Mouse (Mus musculus): Measurements from ENCODE around the gene Gpc6. TPM values are rescaled to one million over a fixed set of nuclear protein-coding genes. Genes with fewer than 3 reads are reported as not detected.
"Not testable (repeated sequence)": the region's sequence is repeated elsewhere in the genome, so short reads cannot be mapped to it uniquely, and the experiment has no call there.

Gene Gpc6
- total RNA-seq, 2 experiments from 2014 or later: 33.7 to 39.6 TPM

DNA sequence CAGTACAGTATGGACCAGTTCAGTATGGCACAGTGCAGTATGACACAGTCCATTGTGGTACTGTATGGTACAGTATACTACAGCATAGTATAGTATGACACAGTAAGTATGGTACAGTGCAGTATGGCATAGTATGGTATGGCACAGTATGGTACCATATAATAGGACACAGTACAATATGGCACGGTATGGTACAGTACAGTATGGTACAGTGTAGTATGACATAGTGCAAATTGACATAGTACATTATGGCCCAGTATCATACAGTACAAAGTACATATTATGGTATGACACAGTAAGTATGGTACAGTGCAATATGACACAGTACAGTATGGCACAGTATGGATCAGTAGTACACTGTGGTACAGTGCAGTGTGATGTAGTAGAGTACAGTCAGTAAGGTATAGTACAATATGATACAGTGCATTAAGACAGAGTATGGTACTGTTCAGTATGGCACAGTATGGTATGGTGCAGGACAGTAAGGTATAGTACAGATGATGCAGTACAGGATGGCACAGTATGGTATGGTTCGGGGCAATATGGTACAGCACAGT is 521.6 kb downstream of the Gpc6 start:
- not testable (repeated sequence) for DNase-seq (ENCODE audit: low spot score in 2 of 2)

DNA sequence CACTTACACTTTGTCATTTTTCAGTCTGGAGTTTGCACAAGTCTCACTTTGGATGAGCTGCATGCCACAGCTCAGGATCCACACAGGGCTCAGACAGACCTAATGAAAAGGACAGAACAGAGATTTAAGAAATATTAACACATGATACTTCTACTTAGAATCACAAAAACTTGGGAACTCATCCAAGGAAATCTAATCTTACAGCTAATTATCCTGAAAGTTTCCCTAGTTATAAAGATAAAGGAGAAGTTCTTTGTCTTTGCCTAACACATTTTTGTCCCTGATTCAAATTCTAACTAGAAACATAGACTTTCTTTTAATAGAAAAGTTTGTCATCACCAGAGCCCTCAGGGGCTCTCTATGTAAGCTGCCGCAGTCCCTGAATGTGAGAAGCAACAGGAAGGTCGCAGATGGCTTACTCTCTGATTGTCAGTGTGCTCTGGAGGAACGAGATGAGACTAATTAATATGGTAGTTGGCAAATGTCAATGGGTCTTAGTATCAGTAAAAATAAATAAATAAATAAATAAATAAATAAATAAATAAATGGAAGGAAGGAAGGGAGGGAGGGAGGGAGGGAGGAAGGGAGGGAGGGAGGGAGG is 526.4 kb downstream of the Gpc6 start:
- no peak for DNase-seq (ENCODE audit: low spot score in 2 of 2)

DNA sequence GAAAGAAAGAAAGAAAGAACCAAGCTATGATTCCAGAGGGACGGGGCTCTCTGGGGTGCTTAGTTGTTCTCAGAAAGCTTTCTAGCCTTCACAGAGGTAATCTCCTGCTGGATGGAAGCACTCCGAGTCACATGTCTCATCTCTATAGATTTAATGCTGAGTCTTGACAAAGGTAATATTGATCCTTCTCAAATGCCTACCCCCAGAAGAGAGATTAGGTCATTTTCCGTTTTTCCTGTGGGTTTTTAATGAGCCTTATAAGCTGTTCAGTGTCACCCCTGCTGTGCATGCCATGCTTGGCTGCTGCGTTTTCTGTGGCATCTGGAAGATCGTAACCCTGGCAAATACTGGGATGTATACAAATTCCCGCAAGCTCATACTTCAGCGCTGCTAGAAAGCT is 527.0 kb downstream of the Gpc6 start:
- DNase-seq (ENCODE audit: low spot score in 2 of 2): no peak

DNA sequence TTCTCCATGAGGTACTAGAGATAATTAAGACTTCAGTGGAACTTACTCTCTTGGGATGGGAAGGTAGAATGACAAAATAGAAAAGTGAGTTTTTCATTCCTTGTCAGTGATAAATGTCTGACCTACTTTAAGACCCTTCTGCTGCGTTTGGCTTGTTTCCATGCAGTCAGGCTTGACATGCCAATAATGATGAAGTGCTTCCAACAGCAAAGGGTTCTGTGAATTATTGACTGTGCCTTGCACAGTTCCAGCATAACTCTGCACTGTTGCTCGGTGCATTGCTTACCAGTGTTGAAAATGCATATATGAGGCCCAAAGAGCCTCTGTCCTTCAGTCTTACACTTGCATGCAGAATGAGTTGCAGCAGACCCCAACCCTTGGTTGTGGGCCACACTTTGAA is 548.3 kb downstream of the Gpc6 start:
- no peak for DNase-seq (ENCODE audit: low spot score in 2 of 2)

DNA sequence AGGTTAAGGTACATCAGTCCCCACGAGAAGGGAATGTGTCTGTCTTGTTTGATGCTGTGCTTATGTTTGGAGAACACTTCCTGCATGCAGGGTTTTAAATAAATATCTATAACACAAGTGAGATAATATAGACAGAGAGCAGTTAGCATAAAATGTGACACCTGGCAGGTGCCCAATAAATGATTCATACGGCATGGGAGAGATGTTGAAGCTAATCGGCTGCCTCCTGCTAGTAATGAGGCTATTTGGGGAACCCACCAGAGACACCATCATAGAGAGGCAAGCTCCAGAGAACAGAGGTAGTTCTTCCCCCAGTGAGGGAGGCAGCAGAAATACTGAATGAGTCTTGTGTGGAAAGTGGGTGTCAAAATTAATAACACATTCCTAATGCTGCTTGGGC is 553.8 kb downstream of the Gpc6 start:
- DNase-seq (ENCODE audit: low spot score in 2 of 2): no peak

DNA sequence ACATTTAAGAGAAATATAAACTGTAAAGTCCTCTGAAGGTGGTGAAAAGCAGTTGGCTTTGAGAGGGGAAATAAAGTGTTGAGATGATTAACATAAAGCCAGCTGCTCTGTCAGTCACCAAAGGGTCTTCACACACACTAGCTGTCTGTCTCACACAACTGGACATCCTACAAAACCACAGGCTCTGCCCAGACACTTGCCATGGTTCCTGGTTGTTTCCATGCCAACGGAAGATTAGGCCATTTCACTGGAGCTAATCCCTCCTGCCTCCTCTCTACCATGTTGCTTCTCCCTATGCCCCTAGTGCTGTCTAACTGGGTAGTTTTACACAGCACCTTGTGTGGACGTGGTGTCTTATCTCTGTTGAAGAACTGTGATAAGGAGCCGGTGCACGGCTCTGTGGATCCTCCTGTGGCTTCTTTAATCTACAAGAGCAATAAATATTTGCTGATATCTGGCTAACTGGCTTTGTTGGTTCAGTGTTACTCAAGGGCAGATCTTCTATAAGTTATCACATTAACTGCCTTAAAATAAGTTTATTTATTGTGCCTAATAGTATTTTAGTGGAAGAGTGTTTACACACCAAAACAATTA is 562.1 kb downstream of the Gpc6 start:
- DNase-seq (ENCODE audit: low spot score in 2 of 2): no peak

DNA sequence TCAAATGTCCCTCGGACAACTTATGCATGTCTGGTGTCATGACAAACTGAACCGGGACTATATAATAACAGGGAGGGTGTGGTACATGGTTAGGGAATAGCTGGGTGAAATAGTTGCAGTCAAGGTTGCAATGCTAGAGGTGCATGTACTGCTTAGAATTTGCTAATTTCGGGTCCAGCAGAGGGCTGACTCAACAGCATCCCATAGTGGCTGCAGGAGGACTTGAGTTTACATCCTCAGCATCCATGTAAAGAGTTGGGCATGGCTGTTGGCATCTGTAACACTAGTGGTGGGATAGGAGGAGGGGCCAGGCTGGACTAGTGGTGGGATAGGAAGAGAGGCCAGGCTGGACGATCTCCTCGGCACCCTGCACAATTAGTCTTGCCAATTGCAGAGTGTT is 565.4 kb downstream of the Gpc6 start:
- no peak for DNase-seq (ENCODE audit: low spot score in 2 of 2)

DNA sequence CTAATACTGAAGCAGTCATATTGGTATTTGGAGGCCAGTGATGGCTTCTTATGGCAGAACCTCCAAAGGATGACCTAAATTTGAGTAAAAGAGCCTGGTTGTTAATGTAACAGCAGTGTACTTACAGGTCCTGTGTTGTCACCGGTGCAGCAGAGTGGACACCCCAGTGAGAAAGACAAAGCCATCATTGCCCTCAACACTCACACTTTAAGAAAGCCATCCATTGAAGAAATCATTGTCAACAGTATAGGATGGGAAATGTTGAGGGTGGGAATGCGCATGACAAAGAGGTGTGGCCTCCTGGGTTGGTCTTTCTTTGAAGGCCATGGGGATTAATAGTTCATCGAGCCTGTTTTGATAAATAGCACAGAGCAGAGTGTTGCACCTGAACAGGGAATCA is 570.0 kb downstream of the Gpc6 start:
- no peak for DNase-seq (ENCODE audit: low spot score in 2 of 2)

DNA sequence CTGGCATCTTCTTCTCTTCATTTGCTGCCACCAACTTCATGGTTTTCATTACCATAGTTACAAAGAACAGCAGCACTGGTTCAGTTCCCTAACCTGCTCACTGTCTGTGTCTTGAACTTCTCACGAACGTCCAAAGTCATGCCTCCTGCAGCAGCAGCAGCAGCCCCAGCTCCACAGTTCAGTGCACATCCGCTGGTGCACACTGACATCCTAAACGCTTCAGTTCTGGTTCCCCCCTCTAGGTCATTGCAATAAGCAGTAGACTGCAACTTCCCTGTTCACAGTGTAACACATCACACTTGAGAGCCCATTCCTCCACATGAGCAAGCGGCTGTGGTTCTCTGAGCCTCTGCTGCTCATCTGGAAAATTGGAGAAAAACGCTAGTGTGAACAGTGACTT is 573.7 kb downstream of the Gpc6 start:
- no peak for DNase-seq (ENCODE audit: low spot score in 2 of 2)

DNA sequence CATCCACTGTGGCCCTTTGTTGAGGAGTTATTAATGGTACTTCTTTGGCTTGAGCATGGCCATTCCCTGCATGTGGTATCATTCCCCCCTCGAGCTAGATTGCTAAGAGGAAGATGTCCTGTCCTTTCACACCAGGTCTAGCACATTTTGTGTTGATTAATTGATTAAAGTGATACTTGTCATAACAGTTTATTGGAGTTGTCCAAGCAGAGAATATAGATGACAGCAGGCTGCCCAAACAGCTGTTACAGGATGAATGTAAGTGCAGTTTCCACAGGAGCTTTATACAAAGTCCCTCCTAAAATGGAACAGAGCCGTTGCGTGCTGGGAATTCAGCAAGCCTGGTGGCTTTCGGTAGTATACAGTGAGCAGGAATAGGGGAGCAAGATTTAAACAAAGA is 574.2 kb downstream of the Gpc6 start:
- no peak for DNase-seq (ENCODE audit: low spot score in 2 of 2)

DNA sequence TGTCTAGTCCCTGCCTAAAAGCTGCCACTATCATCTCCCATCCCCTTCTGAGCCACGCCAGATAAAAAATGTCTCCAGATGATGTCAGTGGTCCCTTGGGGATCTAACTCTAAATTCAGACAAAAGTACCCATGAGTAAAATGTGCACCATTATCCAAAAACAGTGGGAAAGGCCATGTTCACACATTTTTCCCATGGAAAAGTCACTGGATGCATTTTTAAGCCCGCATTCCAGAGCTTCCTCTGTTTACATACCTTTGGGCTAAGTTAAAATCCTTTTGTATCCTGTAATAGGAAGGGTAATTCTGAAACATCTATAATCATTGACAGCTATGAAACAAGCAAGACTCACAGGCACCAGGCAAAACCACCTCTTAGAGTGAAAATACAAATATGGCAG is 589.7 kb downstream of the Gpc6 start:
- no peak for DNase-seq (ENCODE audit: low spot score in 2 of 2)

DNA sequence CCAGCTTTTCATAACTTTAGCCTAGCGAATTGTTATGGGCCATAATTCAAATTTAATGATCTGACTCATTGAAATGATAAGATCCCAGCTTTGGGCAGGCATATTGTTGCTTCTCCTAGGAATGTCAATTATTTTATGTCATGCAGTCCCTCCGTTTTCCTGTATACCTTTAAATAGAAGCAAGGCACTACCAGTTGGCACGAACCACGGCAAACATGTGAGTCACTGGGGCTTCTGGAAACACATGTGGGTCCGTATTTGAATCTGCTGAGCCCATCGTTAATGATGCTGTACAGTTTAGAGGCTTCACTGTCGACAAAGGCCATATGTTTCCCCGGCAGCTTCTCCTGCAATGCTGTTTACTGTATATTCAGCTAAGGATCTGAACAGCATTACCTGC is 594.5 kb downstream of the Gpc6 start:
- DNase-seq (ENCODE audit: low spot score in 2 of 2): no peak

DNA sequence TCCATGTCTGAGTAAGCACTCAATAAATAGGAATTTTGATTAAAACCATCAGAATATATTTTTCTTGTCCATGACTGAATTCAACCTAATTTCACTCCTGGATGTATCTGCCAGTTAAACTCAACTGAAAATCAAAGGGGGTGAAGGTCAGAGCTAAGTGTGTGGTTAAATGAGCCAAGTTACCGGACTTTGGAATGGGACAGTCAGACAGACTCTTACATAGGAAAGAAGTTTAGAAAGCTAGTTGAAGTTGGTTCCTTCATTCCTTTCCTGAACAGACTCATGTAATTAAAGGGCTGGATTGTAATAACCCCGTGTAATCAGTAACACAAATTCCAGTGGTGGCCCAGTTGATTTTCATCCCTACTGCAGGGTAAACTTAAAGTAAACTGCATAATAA is 595.6 kb downstream of the Gpc6 start:
- DNase-seq (ENCODE audit: low spot score in 2 of 2): no peak

DNA sequence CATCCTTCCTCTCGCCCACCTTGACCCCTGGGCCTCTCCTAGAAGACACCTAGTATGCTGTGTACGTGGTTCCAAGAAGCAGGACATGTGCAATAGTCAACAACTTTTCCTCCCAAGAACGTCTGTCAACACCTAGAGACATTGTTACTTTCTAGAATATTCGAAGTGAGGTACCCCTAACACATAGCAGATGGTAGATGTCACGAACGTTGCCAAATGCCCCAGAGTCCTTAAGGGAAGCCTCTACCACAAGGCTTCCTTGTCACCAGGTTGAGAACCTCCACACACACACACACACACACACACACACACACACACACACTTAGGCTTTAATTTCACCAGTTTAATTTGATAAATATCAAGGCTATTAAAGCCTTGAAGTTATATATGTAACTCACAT is 600.0 kb downstream of the Gpc6 start:
- no peak for DNase-seq (ENCODE audit: low spot score in 2 of 2)

DNA sequence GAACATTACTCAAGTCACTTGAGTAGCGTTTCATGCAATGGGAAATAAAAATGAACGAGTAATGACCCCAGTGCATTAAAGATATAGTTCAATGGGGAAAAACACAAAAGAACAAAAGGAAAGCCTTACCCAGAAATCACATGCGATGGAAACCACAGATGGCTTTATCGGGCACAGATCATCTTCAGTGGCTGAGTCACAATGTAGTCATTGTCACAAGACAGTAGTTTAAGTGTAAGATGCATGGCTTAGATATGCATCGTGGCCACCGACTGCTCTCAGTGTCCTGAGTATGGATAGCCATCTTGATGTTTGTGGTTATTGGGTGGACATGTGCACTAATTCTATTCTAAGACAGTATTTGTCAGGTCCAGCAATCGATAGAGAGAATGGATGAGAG is 601.9 kb downstream of the Gpc6 start:
- no peak for DNase-seq (ENCODE audit: low spot score in 2 of 2)

DNA sequence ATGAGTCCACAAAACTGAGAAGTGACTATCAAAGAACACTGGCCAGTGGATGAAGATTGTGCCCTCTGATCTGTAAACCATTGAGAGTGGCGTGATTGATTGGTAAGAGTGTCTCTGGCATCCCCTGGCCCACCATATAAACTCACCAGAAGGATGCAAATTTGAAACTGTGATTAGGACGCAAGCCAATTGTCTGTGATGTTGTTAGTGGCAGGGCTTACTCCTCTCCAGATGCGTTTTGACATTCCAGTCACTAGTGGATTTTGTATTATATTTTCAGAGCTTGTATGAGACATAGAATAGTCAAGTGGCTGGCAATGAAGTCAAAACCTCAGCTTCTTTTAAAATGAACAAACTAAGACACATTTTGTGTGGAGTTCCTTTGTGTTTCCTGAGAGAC is 604.3 kb downstream of the Gpc6 start:
- no peak for DNase-seq (ENCODE audit: low spot score in 2 of 2)

DNA sequence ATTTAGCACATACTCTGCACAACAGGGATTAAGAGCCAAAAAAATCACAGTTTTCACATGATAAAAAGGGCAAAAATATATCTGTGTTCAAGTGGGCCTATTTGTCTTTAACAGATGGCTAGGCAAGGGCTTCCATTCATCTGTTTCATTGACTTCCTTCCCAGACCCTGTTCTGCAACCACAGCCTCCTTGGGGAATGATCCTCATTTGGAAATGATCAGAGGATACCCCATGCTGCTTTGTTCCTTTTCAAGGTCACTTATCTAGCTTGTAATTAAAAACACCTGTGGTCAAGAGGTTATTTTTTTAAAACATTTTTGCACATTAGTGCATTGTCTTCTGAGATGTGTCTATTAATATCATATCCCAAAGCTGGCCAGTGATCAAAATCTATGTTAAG is 627.7 kb downstream of the Gpc6 start:
- DNase-seq (ENCODE audit: low spot score in 2 of 2): no peak

DNA sequence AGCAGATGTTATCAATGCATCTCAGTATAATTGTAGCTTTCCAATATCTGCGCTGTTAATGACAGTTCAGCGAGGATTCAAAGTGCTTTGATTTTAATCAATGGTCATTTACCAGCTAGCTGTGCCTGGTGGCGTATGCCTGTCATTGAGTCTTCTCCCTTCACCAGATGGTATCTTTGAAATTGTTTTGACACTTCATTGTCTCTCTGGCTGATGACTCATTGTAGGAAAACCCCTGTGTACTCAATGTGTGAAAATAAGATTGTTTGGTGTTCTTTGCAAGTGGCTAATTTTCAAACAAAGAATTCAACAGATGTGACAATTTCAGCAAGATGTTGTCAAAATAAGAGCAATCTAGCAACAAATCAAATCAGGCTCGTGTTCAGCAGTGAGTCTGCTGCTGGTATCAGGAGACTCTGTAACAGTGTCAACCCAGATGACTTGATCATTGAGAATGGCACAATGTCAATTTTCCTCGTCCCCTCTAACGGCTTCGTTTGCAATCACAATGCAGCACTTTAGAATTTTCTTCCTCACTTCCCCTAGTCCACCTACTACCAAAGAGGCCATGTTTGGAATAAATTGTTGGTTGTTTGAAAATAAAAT is 631.7 kb downstream of the Gpc6 start:
- no peak for DNase-seq (ENCODE audit: low spot score in 2 of 2)

DNA sequence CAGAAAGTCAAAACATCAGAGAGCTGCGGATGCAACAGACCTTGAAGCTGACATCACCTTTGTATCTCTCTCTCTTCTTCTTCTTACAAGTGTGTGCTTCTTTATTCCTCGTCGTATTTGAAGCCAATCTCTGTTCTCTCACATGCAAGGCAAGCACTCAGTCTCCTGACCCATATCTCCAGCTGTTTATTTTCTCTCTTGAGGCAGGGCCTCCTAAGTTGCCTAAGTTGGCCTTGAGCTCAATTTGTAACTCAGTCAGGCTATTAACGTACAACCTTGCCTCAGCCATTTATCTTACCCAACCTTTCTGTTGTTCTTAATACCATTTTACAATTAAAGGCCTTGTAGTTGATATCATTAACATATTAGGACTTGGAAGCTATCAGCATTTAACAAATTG is 637.0 kb downstream of the Gpc6 start:
- no peak for DNase-seq (ENCODE audit: low spot score in 2 of 2)

DNA sequence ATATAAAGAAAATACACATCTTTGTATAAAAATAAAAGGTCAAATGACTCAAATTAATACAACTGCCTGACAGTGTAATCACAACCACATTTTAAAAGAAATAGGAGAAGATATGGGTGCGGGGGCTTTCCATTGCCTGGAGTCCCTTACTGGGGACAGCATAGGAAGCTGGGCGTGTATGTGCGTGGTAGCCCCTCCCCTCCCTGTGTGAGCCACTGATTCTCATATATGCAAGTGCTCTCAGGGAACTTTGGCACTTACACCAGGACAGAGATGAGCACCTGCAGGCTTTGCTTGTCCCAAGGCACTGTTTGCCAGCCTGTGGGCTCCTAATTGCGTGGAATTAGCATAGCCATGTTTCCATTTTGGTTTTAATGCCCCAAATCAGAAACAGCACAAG is 644.2 kb downstream of the Gpc6 start:
- DNase-seq (ENCODE audit: low spot score in 2 of 2): no peak

DNA sequence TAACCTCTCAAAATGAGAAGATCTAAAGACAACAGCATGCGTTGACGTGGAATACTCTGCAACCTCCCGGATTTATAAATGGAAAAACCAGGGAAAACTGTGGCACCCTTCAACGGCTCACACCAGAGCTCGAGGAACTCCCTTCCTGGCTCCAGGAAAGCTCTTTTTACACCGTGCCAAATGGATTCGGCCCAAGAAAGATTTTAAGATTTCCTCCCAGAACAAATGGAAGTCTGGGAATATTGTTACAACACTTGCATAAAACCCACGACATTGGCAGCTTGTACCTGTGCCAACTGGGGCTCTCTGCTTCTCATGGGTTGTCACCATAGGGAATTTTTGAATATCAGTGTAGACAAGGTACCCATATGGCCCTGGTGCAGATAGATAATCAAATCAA is 647.1 kb downstream of the Gpc6 start:
- DNase-seq (ENCODE audit: low spot score in 2 of 2): no peak

DNA sequence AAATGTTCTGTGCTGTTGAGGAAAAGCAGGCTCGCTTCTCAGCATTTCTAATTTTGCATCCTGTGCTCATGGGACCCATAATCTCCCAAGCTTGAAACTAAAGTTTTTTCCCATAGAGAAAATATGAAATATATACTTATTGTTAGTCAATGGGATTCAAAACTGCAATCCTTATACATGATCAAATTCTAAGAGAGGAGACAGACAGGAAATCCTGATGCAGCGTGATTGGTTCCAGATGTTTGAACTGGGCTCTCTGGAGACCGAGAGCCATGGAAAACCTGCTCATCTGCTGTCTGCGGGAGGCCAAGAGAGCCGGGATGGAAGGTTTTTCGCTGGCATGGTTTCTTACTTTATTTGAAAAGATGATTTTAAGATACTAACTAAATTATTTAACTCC is 649.1 kb downstream of the Gpc6 start:
- DNase-seq (ENCODE audit: low spot score in 2 of 2): no peak

DNA sequence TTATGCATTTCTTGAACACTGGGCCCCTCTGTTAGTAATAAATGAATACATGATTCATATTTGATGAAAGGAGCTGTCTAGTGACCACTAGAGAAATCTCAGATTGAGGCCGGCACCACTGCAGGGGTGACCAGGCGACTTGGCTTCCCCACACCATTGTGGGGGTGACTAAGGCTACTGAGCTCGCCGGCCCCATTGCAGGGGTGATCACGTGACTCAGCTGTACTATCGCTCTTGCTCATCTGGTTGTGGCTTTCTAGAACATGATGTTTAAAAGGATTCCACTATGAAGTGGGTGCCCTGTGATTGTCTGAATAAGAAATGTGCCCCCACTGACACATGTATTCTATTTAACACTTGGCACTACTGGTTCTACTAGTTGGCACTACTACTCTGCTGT is 656.6 kb downstream of the Gpc6 start:
- no peak for DNase-seq (ENCODE audit: low spot score in 2 of 2)
